Mouse (Mus musculus): ENCODE measurements at regions not wholly inside any gene's neighbourhood (a gene's known extent, or its start where the extent isn't known, plus 50 kb on each side); places are given as distances from the start of the nearest gene placed in this dataset.

- H3K9ac ChIP-seq (ENCODE audit: low read length), result peak overlapping the region; percentile 58
- peak; percentile 47 for ATAC-seq (ENCODE audit: insufficient read depth, low FRiP score)
- H3K4me1 ChIP-seq (ENCODE audit: control insufficient read depth, insufficient read depth, low read length), result peaks cover 7% of the 10 kb centered on the region
- H3K9me3 ChIP-seq (replicated peaks; ENCODE audit: control insufficient read depth, low read length), result no peaks in the 10 kb centered on the region
- H3K27me3 ChIP-seq (ENCODE audit: control insufficient read depth, insufficient read depth, low read length), result no peaks in the 10 kb centered on the region
- peak overlapping the region; percentile 46 for H3K4me2 ChIP-seq (ENCODE audit: low read depth, low read length)
- H3K27ac ChIP-seq (ENCODE audit: low read length), result peak overlapping the region; percentile 87
- peak overlapping the region; percentile 36 for H3K4me3 ChIP-seq (replicated peaks; ENCODE audit: low read length)
- WGBS, result 40% methylated on average over 12 of the region's 12 CpGs
- no peaks in the 10 kb centered on the region for H3K36me3 ChIP-seq (ENCODE audit: control insufficient read depth, insufficient read depth, low read length)
These were observed 147.1 kb upstream of the Klf6 start for GRCm38 (mm10) chr13:5714191-5714591.

- Histone ChIP-seq H3K36me3 (ENCODE audit: control insufficient read depth, insufficient read depth, low read length) (no peaks in the 10 kb centered on the region), H3K4me3 (replicated peaks; ENCODE audit: low read length) (peak overlapping the region; percentile 36; the same call in 1 of the 2 replicates), H3K9ac (ENCODE audit: low read length) (no peak overlapping the region), H3K4me1 (ENCODE audit: control insufficient read depth, insufficient read depth, low read length) (peaks cover 4% of the 10 kb centered on the region; the same call in 1 of the 2 replicates), H3K9me3 (replicated peaks; ENCODE audit: control insufficient read depth, low read length) (no peaks in the 10 kb centered on the region), H3K4me2 (ENCODE audit: low read depth, low read length) (peak overlapping the region; percentile 46), H3K27ac (ENCODE audit: low read length) (peak overlapping the region; percentile 87; the same call in 1 of the 2 replicates), H3K27me3 (ENCODE audit: control insufficient read depth, insufficient read depth, low read length) (no peaks in the 10 kb centered on the region)
- ATAC-seq (ENCODE audit: insufficient read depth, low FRiP score), result peak; percentile 40; the same call in 1 of the 2 replicates
These were observed 146.5 kb upstream of the Klf6 start for GRCm38 (mm10) chr13:5714793-5715192.

- Histone ChIP-seq H3K9me3 (replicated peaks; ENCODE audit: control insufficient read depth, low read length) (no peaks in the 10 kb centered on the region), H3K4me1 (ENCODE audit: control insufficient read depth, insufficient read depth, low read length) (0 out of 2 replicates have a peak, but pooled peaks cover 3% of the 10 kb centered on the region), H3K4me2 (ENCODE audit: low read depth, low read length) (no peak overlapping the region), H3K27ac (ENCODE audit: low read length) (no peak overlapping the region), H3K36me3 (ENCODE audit: control insufficient read depth, insufficient read depth, low read length) (no peaks in the 10 kb centered on the region), H3K27me3 (ENCODE audit: control insufficient read depth, insufficient read depth, low read length) (no peaks in the 10 kb centered on the region), H3K4me3 (replicated peaks; ENCODE audit: low read length) (no peak overlapping the region), H3K9ac (ENCODE audit: low read length) (no peak overlapping the region)
- no peak for ATAC-seq (ENCODE audit: insufficient read depth, low FRiP score)
- WGBS, result 87% methylated on average over 3 of the region's 3 CpGs
These were observed 144.5 kb upstream of the Klf6 start for GRCm38 (mm10) chr13:5716749-5717148.

- no peak overlapping the region for H3K27ac ChIP-seq (ENCODE audit: low read length)
- no peak for ATAC-seq (ENCODE audit: insufficient read depth, low FRiP score)
- no peak overlapping the region for H3K4me2 ChIP-seq (ENCODE audit: low read depth, low read length)
- WGBS, result 92% methylated on average over 2 of the region's 2 CpGs
- no peak overlapping the region for H3K4me3 ChIP-seq (replicated peaks; ENCODE audit: low read length)
- no peaks in the 10 kb centered on the region for H3K36me3 ChIP-seq (ENCODE audit: control insufficient read depth, insufficient read depth, low read length)
- H3K9ac ChIP-seq (ENCODE audit: low read length), result no peak overlapping the region
- H3K9me3 ChIP-seq (replicated peaks; ENCODE audit: control insufficient read depth, low read length), result no peaks in the 10 kb centered on the region
- H3K4me1 ChIP-seq (ENCODE audit: control insufficient read depth, insufficient read depth, low read length), result no peaks in the 10 kb centered on the region
- H3K27me3 ChIP-seq (ENCODE audit: control insufficient read depth, insufficient read depth, low read length), result no peaks in the 10 kb centered on the region
These were observed 138.0 kb upstream of the Klf6 start for GRCm38 (mm10) chr13:5723319-5723718.

- no peaks in the 10 kb centered on the region for H3K27me3 ChIP-seq (ENCODE audit: control insufficient read depth, insufficient read depth, low read length)
- no peaks in the 10 kb centered on the region for H3K9me3 ChIP-seq (replicated peaks; ENCODE audit: control insufficient read depth, low read length)
- WGBS, result 63% methylated on average over 1 of the region's 1 CpGs
- no peak for ATAC-seq (ENCODE audit: insufficient read depth, low FRiP score)
- H3K4me3 ChIP-seq (replicated peaks; ENCODE audit: low read length), result no peak overlapping the region
- no peak overlapping the region for H3K27ac ChIP-seq (ENCODE audit: low read length)
- H3K36me3 ChIP-seq (ENCODE audit: control insufficient read depth, insufficient read depth, low read length), result no peaks in the 10 kb centered on the region
- H3K9ac ChIP-seq (ENCODE audit: low read length), result no peak overlapping the region
- H3K4me1 ChIP-seq (ENCODE audit: control insufficient read depth, insufficient read depth, low read length), result no peaks in the 10 kb centered on the region
- H3K4me2 ChIP-seq (ENCODE audit: low read depth, low read length), result no peak overlapping the region
These were observed 136.9 kb upstream of the Klf6 start for GRCm38 (mm10) chr13:5724364-5724763.

GRCm38 (mm10) chr13:5725984-5726383 is 135.3 kb upstream of the Klf6 start:
- Histone ChIP-seq H3K36me3 (ENCODE audit: control insufficient read depth, insufficient read depth, low read length) (no peaks in the 10 kb centered on the region), H3K4me3 (replicated peaks; ENCODE audit: low read length) (no peak overlapping the region), H3K27me3 (ENCODE audit: control insufficient read depth, insufficient read depth, low read length) (no peaks in the 10 kb centered on the region), H3K9ac (ENCODE audit: low read length) (no peak overlapping the region), H3K4me1 (ENCODE audit: control insufficient read depth, insufficient read depth, low read length) (no peaks in the 10 kb centered on the region), H3K27ac (ENCODE audit: low read length) (no peak overlapping the region), H3K9me3 (replicated peaks; ENCODE audit: control insufficient read depth, low read length) (no peaks in the 10 kb centered on the region), H3K4me2 (ENCODE audit: low read depth, low read length) (no peak overlapping the region)
- ATAC-seq (ENCODE audit: insufficient read depth, low FRiP score), result no peak
- WGBS, result 64% methylated on average over 4 of the region's 4 CpGs

- 71% methylated on average over 1 of the region's 1 CpGs for WGBS
- Histone ChIP-seq H3K9me3 (replicated peaks; ENCODE audit: control insufficient read depth, low read length) (no peaks in the 10 kb centered on the region), H3K27me3 (ENCODE audit: control insufficient read depth, insufficient read depth, low read length) (no peaks in the 10 kb centered on the region), H3K4me2 (ENCODE audit: low read depth, low read length) (no peak overlapping the region), H3K9ac (ENCODE audit: low read length) (no peak overlapping the region), H3K36me3 (ENCODE audit: control insufficient read depth, insufficient read depth, low read length) (no peaks in the 10 kb centered on the region), H3K4me3 (replicated peaks; ENCODE audit: low read length) (no peak overlapping the region), H3K27ac (ENCODE audit: low read length) (no peak overlapping the region), H3K4me1 (ENCODE audit: control insufficient read depth, insufficient read depth, low read length) (no peaks in the 10 kb centered on the region)
- no peak for ATAC-seq (ENCODE audit: insufficient read depth, low FRiP score)
These were observed 134.8 kb upstream of the Klf6 start for GRCm38 (mm10) chr13:5726446-5726845.

- no peak for ATAC-seq (ENCODE audit: insufficient read depth, low FRiP score)
- H3K9ac ChIP-seq (ENCODE audit: low read length), result no peak overlapping the region
- WGBS, result 85% methylated on average over 2 of the region's 2 CpGs
- no peaks in the 10 kb centered on the region for H3K4me1 ChIP-seq (ENCODE audit: control insufficient read depth, insufficient read depth, low read length)
- no peaks in the 10 kb centered on the region for H3K36me3 ChIP-seq (ENCODE audit: control insufficient read depth, insufficient read depth, low read length)
- no peaks in the 10 kb centered on the region for H3K27me3 ChIP-seq (ENCODE audit: control insufficient read depth, insufficient read depth, low read length)
- H3K4me2 ChIP-seq (ENCODE audit: low read depth, low read length), result no peak overlapping the region
- H3K4me3 ChIP-seq (replicated peaks; ENCODE audit: low read length), result no peak overlapping the region
- H3K9me3 ChIP-seq (replicated peaks; ENCODE audit: control insufficient read depth, low read length), result no peaks in the 10 kb centered on the region
- no peak overlapping the region for H3K27ac ChIP-seq (ENCODE audit: low read length)
These were observed 133.1 kb upstream of the Klf6 start for GRCm38 (mm10) chr13:5728172-5728571.

- Histone ChIP-seq H3K4me1 (ENCODE audit: control insufficient read depth, insufficient read depth, low read length) (no peaks in the 10 kb centered on the region), H3K9ac (ENCODE audit: low read length) (no peak overlapping the region), H3K4me2 (ENCODE audit: low read depth, low read length) (no peak overlapping the region), H3K9me3 (replicated peaks; ENCODE audit: control insufficient read depth, low read length) (no peaks in the 10 kb centered on the region), H3K27ac (ENCODE audit: low read length) (no peak overlapping the region), H3K27me3 (ENCODE audit: control insufficient read depth, insufficient read depth, low read length) (no peaks in the 10 kb centered on the region), H3K36me3 (ENCODE audit: control insufficient read depth, insufficient read depth, low read length) (no peaks in the 10 kb centered on the region), H3K4me3 (replicated peaks; ENCODE audit: low read length) (no peak overlapping the region)
- WGBS, result 63% methylated on average over 1 of the region's 1 CpGs
- ATAC-seq (ENCODE audit: insufficient read depth, low FRiP score), result no peak
These were observed 132.5 kb upstream of the Klf6 start for GRCm38 (mm10) chr13:5728808-5729207.
